Mouse (Mus musculus) common myeloid progenitor, adult 5-6 weeks (primary cell): Measurements from ENCODE around the gene 2310002L09Rik. TPM values are rescaled to one million over a fixed set of nuclear protein-coding genes. Genes with fewer than 3 reads are reported as not detected.
"Not testable (repeated sequence)": the region's sequence is repeated elsewhere in the genome, so short reads cannot be mapped to it uniquely, and the experiment has no call there.

Source experiments
- ATAC-seq: replicated peaks from 2 replicates; pipeline ENCODE4 v1.8.0; 2016; ENCODE audit warnings: low read depth, mild to moderate bottlenecking, moderate TSS enrichment, inconsistent platforms; ENCODE audit not compliant: poor library complexity, severe bottlenecking
- total RNA-seq: library from RNA; stranded (forward); fragments of 200-1000, 187-1606 nt; gene quantifications from 2 replicates; pipeline ENCODE4 v1.2.3, GENCODE M21; 2017

2310002L09Rik gene
- not detected in 2 replicates for total RNA-seq

DNA sequence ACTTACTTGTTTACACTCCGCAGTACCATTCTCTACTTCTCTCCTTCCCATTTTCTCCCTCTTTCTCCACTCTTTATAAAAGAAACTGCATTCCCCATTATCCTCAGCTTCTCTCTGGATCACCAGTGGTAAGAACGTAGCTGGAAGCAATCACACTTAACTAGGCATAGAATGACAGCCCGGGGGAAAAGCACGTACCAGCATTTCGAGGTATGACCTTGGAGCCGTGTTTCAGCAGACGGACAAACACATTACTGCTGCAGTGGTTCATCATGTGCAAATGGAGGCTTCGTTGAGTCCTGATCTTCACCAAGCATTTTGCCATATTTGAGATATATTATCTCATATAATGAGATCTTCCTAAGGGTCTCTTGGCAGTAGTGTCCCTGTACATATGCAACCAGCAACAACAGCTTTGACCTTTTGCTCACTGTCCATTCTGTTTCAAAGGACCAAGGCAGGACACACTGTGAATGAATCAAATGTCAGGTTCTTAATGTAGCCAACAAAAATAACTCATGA is at the start of gene 2310002L09Rik:
2310002L09Rik (minus strand) TSS at position 472 of the 522 bp plus-strand sequence.
- no peak for ATAC-seq

DNA sequence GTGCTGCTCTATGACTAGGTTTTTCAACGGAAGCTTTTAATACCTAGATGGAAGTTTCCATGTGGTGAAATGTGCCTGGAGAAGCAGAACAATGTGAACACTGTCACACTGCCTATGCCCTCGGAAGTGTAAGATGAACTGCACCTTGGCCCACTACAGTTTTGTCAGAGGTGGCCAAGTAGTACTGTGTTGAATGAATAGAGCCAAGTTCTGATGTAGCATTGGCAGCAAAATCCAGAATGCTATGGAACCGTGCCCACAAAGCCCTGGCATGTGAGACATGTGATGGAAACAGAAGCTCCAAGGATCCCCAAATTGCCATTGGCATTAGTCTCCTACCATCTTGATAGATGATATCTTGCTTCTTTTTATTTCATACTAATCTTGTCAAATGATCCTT is 29.8 kb upstream of the 2310002L09Rik start:
- ATAC-seq, result no peak

DNA sequence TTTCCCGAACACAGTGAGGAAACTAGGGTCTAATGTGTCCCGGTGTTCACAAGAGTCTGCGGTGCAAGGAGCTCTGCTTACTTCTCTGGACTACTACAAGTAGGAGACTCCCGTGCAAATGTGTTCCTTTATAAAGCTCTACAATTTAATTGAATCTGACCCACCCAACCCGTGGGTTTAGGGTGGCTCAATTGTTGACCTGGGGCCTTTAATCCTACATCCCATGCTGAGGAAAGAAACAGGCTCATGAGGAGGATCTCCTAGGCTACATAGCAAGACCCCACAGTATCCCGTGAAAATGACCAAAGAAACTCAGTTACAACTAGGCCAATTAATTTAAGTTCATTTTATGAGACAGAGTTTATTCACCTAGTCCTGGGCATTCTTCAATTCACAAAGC is 30.0 kb downstream of the 2310002L09Rik start, which contains the start of gene Gm11756:
Gm11756 (minus strand) TSS at position 101 of the 400 bp plus-strand sequence.
- not testable (repeated sequence) for ATAC-seq

DNA sequence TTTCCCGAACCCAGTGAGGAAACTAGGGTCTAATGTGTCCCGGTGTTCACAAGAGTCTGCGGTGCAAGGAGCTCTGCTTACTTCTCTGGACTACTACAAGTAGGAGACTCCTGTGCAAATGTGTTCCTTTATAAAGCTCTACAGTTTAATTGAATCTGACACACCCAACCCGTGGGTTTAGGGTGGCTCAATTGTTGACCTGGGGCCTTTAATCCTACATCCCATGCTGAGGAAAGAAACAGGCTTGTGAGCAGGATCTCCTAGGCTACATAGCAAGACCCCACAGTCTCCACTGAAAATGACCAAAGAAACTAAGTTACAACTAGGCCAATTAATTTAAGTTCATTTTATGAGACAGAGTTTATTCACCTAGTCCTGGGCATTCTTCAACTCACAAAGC is 44.8 kb downstream of the 2310002L09Rik start, which contains the start of gene Gm13871:
Gm13871 (minus strand) TSS at position 101 of the 400 bp plus-strand sequence.
- ATAC-seq, result not testable (repeated sequence)

- not testable (repeated sequence) for ATAC-seq
Observed at GRCm38 (mm10) chr4:73891012-73891411, 59.6 kb downstream of the 2310002L09Rik start, which contains the start of gene Gm11757. Gm11757 (minus strand) TSS chr4:73891112.

Other genes with a start within 250 kb of the 2310002L09Rik start
- gene Rasef, start 159.9 kb downstream of the 2310002L09Rik start, total RNA-seq, result not detected in 2 replicates
- gene Gm11758, start 74.6 kb downstream of the 2310002L09Rik start, total RNA-seq, result not detected in 2 replicates
- not detected in 2 replicates for gene Gm11757, start 59.7 kb downstream of the 2310002L09Rik start, total RNA-seq
- gene Gm13871, start 44.9 kb downstream of the 2310002L09Rik start, total RNA-seq, result not detected in 2 replicates
- not detected in 2 replicates for gene Gm11756, start 30.1 kb downstream of the 2310002L09Rik start, total RNA-seq
- gene Frmd3, start 62.6 kb upstream of the 2310002L09Rik start, total RNA-seq, result not detected in 2 replicates